Mouse (Mus musculus) megakaryocyte, embryonic 14.5 days (primary cell): ENCODE data around the gene Satb1. TPM values are rescaled to one million over a fixed set of nuclear protein-coding genes. Genes with fewer than 3 reads are reported as not detected.
A peak's percentile ranks its signal among the peaks of the same experiment; 100 is the strongest.

Experiments
- H3K27me3 ChIP-seq: replicated peaks from 2 replicates; pipeline ENCODE3; 2012; ENCODE audit warnings: inconsistent platforms
- H3K36me3 ChIP-seq: replicated peaks from 2 replicates; pipeline ENCODE3; 2012; ENCODE audit warnings: low read length, inconsistent platforms, mixed read lengths
- H3K4me1 ChIP-seq: 2 replicates; pipeline ENCODE4 v1.6.1; 2012; ENCODE audit warnings: inconsistent platforms
- H3K4me3 ChIP-seq: replicated peaks from 2 replicates; pipeline ENCODE3; 2012; ENCODE audit warnings: moderate library complexity, mild to moderate bottlenecking, inconsistent platforms
- H3K9me3 ChIP-seq: 2 replicates; pipeline ENCODE4 v1.6.1; 2012; ENCODE audit warnings: inconsistent platforms
- FLI1 ChIP-seq: IDR thresholded peaks from 2 replicates; pipeline ENCODE4 v1.6.1; 2012; ENCODE audit warnings: low read length, inconsistent platforms, mixed read lengths
- GATA1 ChIP-seq: IDR thresholded peaks from 3 replicates; pipeline ENCODE4 v1.6.1; 2012; ENCODE audit warnings: mixed read lengths, low read length, inconsistent platforms, borderline replicate concordance
- polyA plus RNA-seq: library from polyadenylated mRNA; stranded (reverse); fragments of >175 nt; gene quantifications from 2 replicates; pipeline ENCODE4 v1.2.3, GENCODE M21; 2012; ENCODE audit warnings: low replicate concordance; ENCODE audit not compliant: insufficient read depth

The Satb1 gene
- 0.46 and 0.52 TPM in 2 replicates for polyA plus RNA-seq

GRCm38 (mm10) chr17:51832900-51833577 is at the start of gene Satb1:
TSS of gene Satb1 (minus strand) at chr17:51833290.
- Histone ChIP-seq H3K27me3 (peaks cover 67% of the 10 kb centered on the region), H3K4me3 (peak within 1 kb of the TSS; percentile 92), H3K9me3 (no peaks in the 10 kb centered on the region), H3K4me1 (peaks cover 22% of the 10 kb centered on the region), H3K36me3 (no peaks in the 10 kb centered on the region)
- TF ChIP-seq FLI1: no peak
- TF ChIP-seq GATA1: no peak

- H3K9me3 ChIP-seq: no peaks in the 10 kb centered on the region
- no peak overlapping the region for H3K4me3 ChIP-seq
- TF ChIP-seq GATA1 (no peak), FLI1 (no peak)
- no peaks in the 10 kb centered on the region for H3K4me1 ChIP-seq
- H3K36me3 ChIP-seq: no peaks in the 10 kb centered on the region
- H3K27me3 ChIP-seq: no peaks in the 10 kb centered on the region
Observed at GRCm38 (mm10) chr17:51882566-51882965, 49.5 kb upstream of the Satb1 start.

DNA sequence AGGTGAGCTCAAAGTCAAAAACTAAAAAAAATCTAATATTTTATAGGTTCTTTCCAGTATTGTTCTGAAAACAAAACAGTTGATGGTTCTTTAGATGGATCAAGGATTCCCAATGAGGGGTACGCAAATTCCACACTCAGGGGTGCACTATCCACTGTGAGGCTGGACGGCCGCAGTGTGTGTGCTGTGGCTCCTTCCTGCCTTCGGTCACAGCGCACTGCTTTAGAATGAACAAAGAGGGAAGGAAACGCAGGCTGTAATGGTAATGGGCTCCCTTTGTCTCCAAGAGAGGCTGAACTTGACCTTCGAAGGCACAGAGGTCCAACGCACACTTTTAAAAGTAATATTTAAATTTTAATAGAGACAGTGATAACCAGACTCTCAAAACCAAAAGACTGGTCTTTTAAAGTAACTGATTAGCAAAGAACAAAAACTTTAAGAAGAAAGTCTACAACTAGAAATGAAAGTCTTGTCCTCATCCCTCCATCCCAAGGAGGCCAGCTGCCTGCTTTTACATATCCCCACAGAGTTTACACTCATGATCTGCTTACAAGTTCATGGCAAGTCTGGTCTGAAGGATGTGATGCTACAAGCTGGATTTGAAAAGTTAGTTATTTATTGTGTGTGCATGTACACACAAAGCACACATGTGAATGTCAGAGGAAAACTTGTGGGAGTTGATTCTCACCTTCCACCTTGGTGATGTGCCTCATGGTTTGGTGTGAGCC is 48.0 kb upstream of the Satb1 start:
- Histone ChIP-seq H3K36me3 (no peaks in the 10 kb centered on the region), H3K9me3 (no peaks in the 10 kb centered on the region), H3K4me3 (no peak overlapping the region), H3K4me1 (no peaks in the 10 kb centered on the region), H3K27me3 (no peaks in the 10 kb centered on the region)
- TF ChIP-seq FLI1 (no peak), GATA1 (no peak)

DNA sequence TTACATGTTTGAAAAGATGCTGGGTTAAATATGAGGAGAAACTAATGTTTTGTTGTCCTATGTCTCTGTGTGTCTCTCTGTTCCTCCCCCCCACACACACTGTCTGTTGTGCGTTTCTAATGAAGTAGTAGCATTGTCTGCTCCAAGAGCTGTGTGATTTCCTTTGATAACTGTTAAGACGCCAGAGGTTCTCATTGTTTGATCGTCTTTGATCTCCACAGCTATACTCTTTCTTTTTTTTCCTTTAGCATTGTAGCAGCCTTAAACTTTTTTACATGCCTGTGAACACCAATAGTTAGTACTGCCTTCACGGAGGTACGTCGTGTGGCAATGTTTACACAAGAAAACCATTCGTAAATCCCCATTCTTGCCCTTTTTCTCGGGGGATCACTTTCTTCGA is 47.1 kb upstream of the Satb1 start:
- TF ChIP-seq GATA1 (no peak), FLI1 (no peak)

GRCm38 (mm10) chr17:51879736-51880135 is 46.6 kb upstream of the Satb1 start:
- Histone ChIP-seq H3K4me1 (no peaks in the 10 kb centered on the region), H3K4me3 (no peak overlapping the region), H3K36me3 (no peaks in the 10 kb centered on the region), H3K9me3 (no peaks in the 10 kb centered on the region), H3K27me3 (no peaks in the 10 kb centered on the region)
- no peak for TF ChIP-seq GATA1
- no peak for TF ChIP-seq FLI1

More for the DNA sequence above, 47.1 kb upstream of the Satb1 start:
- no peaks in the 10 kb centered on the region for H3K4me1 ChIP-seq
- no peaks in the 10 kb centered on the region for H3K36me3 ChIP-seq
- no peaks in the 10 kb centered on the region for H3K9me3 ChIP-seq
- no peaks in the 10 kb centered on the region for H3K27me3 ChIP-seq
- no peak overlapping the region for H3K4me3 ChIP-seq

DNA sequence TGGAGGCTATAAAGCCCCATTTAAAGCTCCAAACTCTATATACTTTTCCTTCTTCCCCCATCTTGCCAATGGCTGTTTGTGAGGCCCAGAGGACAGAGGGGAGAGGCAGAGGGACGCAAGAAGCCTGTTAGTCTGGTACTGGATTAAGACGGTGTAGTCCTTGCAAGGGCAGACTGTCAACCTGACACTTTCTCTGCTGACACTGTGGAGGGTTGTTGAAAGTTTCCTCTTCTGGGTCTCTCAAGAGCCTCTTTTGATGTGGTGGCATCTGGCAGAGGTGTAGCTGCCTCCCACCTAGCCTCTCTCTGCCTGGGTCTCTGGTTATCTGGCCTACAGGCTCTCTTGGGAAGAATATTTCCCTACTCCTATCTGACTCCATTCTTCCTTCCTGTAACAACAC is 46.1 kb upstream of the Satb1 start:
- H3K4me3 ChIP-seq: no peak overlapping the region
- no peak for TF ChIP-seq FLI1
- TF ChIP-seq GATA1: no peak
- H3K36me3 ChIP-seq: no peaks in the 10 kb centered on the region
- H3K4me1 ChIP-seq: no peaks in the 10 kb centered on the region
- no peaks in the 10 kb centered on the region for H3K9me3 ChIP-seq
- H3K27me3 ChIP-seq: no peaks in the 10 kb centered on the region

DNA sequence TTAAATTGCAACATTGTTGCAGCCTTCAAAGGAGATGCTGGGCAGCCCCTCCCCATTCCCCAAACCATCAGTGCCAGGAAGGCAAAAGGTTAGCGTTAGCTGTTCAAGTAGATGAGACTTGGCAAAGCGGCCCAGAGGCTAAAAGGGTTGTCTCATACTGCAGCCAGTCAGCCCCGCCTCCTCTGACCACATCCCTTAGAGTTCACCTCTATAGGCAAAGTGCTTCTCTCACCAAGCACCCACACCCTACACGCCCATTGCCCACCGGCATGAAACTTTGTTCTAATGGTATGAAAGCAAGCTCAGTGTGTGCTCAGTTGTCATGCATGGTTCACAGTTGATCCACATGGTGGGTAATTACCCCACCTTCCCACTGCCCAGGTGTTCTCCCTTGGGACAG is 43.4 kb upstream of the Satb1 start:
- no peaks in the 10 kb centered on the region for H3K4me1 ChIP-seq
- H3K27me3 ChIP-seq: no peaks in the 10 kb centered on the region
- TF ChIP-seq GATA1 (no peak), FLI1 (no peak)
- H3K4me3 ChIP-seq: no peak overlapping the region
- no peaks in the 10 kb centered on the region for H3K9me3 ChIP-seq
- no peaks in the 10 kb centered on the region for H3K36me3 ChIP-seq

- H3K9me3 ChIP-seq: no peaks in the 10 kb centered on the region
Observed at GRCm38 (mm10) chr17:51857616-51858015, 24.5 kb upstream of the Satb1 start.

GRCm38 (mm10) chr17:51856332-51856731 is 23.2 kb upstream of the Satb1 start:
- no peaks in the 10 kb centered on the region for H3K27me3 ChIP-seq
- H3K4me1 ChIP-seq: no peaks in the 10 kb centered on the region
- no peaks in the 10 kb centered on the region for H3K36me3 ChIP-seq
- TF ChIP-seq GATA1 (no peak), FLI1 (no peak)
- H3K4me3 ChIP-seq: no peak overlapping the region
- no peaks in the 10 kb centered on the region for H3K9me3 ChIP-seq

More at GRCm38 (mm10) chr17:51857616-51858015, 24.5 kb upstream of the Satb1 start:
- no peaks in the 10 kb centered on the region for H3K36me3 ChIP-seq
- H3K4me3 ChIP-seq: no peak overlapping the region
- TF ChIP-seq GATA1 (no peak), FLI1 (no peak)
- H3K27me3 ChIP-seq: no peaks in the 10 kb centered on the region
- H3K4me1 ChIP-seq: no peaks in the 10 kb centered on the region

- no peaks in the 10 kb centered on the region for H3K27me3 ChIP-seq
- H3K4me1 ChIP-seq: no peaks in the 10 kb centered on the region
- H3K4me3 ChIP-seq: no peak overlapping the region
- H3K36me3 ChIP-seq: no peaks in the 10 kb centered on the region
- no peak for TF ChIP-seq FLI1
- no peak for TF ChIP-seq GATA1
- H3K9me3 ChIP-seq: no peaks in the 10 kb centered on the region
Observed at GRCm38 (mm10) chr17:51855261-51855660, 22.2 kb upstream of the Satb1 start.

DNA sequence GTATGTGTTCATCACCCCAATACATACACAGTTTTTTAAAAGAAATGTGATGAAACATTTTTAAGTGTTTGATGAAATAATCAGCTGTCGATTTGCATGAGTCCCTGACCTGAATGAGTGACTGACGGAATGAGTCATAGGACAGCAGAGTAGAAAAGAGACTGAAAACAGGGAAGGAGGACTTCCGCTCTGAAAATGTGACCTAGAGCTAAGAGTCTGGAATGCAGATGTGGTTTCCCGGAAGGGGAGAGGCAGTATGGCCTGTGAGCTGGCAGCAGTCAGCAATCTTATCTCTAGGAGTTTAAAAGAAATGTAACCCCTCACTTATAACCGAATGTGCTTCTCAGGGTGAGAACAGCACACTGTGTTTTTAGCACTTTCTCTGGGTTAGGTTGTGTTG is 20.9 kb upstream of the Satb1 start:
- TF ChIP-seq GATA1 (no peak), FLI1 (no peak)
- H3K4me3 ChIP-seq: no peak overlapping the region
- no peaks in the 10 kb centered on the region for H3K9me3 ChIP-seq
- H3K27me3 ChIP-seq: no peaks in the 10 kb centered on the region
- no peaks in the 10 kb centered on the region for H3K4me1 ChIP-seq
- no peaks in the 10 kb centered on the region for H3K36me3 ChIP-seq
